Mouse (Mus musculus) hindbrain, embryonic 12.5 days (tissue): ENCODE results near the gene Cnppd1. TPM values are rescaled to one million over a fixed set of nuclear protein-coding genes. Genes with fewer than 3 reads are reported as not detected.

Source experiments
- ATAC-seq: fragments of 200-750 bp; cut with Nextera tagmentation; 2 replicates; pipeline ENCODE4 v1.8.0; 2017; ENCODE audit warnings: moderate TSS enrichment; ENCODE audit not compliant: low FRiP score
- H3K27ac ChIP-seq: fragments of 300-500 bp; sonication (generic); 2 replicates; pipeline ENCODE4 v1.5.1; 2016; ENCODE audit warnings: mild to moderate bottlenecking
- H3K27me3 ChIP-seq: fragments of 300-500 bp; sonication (generic); 2 replicates; pipeline ENCODE4 v1.6.1; 2016; ENCODE audit warnings: mild to moderate bottlenecking
- H3K36me3 ChIP-seq: fragments of 300-500 bp; sonication (generic); 2 replicates; pipeline ENCODE4 v1.6.1; 2016; ENCODE audit warnings: mild to moderate bottlenecking
- H3K4me1 ChIP-seq: fragments of 300-500 bp; sonication (generic); 2 replicates; pipeline ENCODE4 v1.6.1; 2016
- H3K4me2 ChIP-seq: fragments of 300-500 bp; sonication (generic); replicated peaks from 2 replicates; pipeline ENCODE4 v1.6.1; 2016; ENCODE audit warnings: mild to moderate bottlenecking
- H3K4me3 ChIP-seq: fragments of 300-500 bp; sonication (generic); 2 replicates; pipeline ENCODE4 v1.5.1; 2016; ENCODE audit warnings: mild to moderate bottlenecking
- H3K9ac ChIP-seq: fragments of 300-500 bp; sonication (generic); 2 replicates; pipeline ENCODE4 v1.6.1; 2016; ENCODE audit warnings: mild to moderate bottlenecking, moderate library complexity
- H3K9me3 ChIP-seq: fragments of 300-500 bp; sonication (generic); replicated peaks from 2 replicates; pipeline ENCODE4 v1.6.1; 2016; ENCODE audit warnings: mild to moderate bottlenecking
- WGBS: fragments of 180-500 bp; shearing (Covaris S2); methylation state at CpG from one replicate; pipeline ENCODE4 v1.1.7; 2016; 5-methylcytosine and 5-hydroxymethylcytosine counted together
- polyA plus RNA-seq: library from polyadenylated mRNA; unstranded; fragments of >200 nt; fragmentation: Nextera tagmentation; extraction: Ambion mirVana; gene quantifications from 2 replicates; pipeline ENCODE4 v1.2.1, GENCODE M21; 2016

The Cnppd1 gene
- 66.4 and 67.0 TPM in 2 replicates for polyA plus RNA-seq

DNA sequence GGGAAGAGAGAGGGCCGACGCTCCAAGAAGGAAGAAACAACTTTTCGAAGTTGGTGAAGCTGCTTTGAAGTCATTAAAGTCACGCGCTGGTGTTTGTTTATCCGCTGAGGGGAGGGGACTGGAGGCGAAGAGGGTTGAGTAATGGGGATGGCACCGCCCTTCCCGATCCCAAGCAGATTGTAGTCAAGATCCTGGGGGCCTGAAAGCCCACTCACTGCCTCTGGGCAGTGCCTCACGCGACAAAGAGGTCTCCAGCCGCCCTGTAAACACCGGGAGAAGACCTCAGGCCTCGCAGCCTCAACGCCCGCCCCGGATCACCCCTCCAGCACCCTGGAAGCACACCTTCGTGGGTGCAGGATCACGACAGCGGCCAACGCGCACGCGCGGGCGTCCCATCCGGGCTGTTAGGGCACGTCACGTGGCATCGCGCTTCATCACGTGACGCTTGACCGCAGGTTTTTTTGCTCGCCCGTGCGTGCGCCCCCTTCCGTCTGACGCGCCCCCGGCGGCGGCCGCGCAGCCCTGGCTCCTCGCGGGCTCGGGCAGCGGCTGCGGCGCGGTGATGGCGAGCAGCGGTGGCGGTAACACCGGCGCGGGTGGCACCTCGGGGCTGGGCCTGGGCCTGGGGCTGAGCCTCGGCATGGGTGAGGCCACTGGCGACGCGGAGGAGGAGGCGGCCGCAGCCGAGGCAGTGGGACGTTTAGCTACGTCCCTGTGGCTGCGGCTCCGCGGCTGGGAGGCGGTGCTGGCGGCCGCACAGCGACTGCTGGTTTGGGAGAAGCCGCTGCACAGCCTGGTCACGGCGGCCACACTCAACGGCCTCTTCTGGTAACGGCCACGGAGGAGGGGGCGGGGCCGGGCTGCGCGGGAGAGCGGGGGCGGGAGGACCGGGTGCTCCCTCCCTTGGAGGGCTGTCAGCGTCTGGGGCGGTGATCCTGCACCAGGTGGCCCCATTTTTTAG lies at the start of gene Cnppd1, which contains the start of gene Retreg2:
TSS of gene Cnppd1 (minus strand) at position 411 of the 961 bp plus-strand sequence.
TSS of gene Retreg2 (plus strand) at position 478 of the 961 bp plus-strand sequence.
- Histone ChIP-seq H3K36me3 (peaks cover 63% of the 10 kb centered on the region), H3K4me1 (peaks cover 36% of the 10 kb centered on the region), H3K9me3 (no peaks in the 10 kb centered on the region), H3K27ac (peak within 1 kb of the TSS; percentile 99), H3K27me3 (no peaks in the 10 kb centered on the region), H3K4me2 (peak within 1 kb of the TSS; percentile 93), H3K9ac (peak within 1 kb of the TSS; percentile 96), H3K4me3 (peak within 1 kb of the TSS; percentile 90)
- 1% methylated on average over 89 of the region's 91 CpGs for WGBS
- peak; percentile 85 for ATAC-seq

DNA sequence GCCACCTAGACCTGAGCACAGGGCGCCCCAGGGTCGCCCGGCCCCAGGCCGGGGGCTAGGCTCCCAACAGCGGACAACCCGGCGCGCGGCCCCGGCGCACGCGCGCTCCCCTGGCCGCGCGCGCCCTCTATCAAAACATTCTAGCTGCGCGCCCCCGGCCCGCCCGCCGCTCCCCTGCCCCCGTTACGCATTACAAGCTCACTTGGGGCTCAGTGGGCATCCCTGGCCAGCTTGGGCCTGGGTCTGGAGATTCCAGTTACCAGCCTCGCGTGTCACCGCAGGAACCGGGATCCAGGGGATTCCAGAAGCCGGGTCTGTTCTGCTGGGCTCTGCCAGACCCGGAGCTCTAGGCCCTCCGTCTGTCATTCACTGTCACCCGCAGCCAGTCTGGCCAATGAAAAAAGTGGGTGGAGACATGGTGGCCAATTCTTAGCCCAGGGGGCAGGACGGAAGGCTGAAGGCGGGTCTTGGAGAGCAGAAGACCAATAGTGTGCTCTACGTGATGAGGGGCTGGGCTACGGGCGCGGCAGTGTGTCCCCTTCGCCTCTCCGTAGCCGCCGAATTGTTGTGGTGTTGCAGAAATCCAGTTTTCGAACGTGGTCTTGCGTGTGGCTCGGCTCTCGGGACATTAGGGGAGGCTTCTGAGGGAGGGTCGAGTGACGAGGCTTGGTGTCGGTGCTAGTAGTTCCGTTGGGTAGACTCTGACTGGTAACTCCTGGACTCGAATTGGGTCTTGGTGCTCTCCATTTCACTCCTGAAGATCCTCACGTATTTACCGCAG lies 49.3 kb upstream of the Cnppd1 start, which contains the start of the genes Ankzf1 and Atg9a:
TSS of gene Ankzf1 (plus strand) at position 530 of the 781 bp plus-strand sequence.
TSS of gene Atg9a (minus strand) at position 575 of the 781 bp plus-strand sequence.
- Histone ChIP-seq H3K9ac (peak within 1 kb of the TSS; percentile 82), H3K4me2 (peak within 1 kb of the TSS; percentile 89), H3K4me1 (peaks cover 24% of the 10 kb centered on the region), H3K27ac (peak within 1 kb of the TSS; percentile 95), H3K36me3 (peaks cover 30% of the 10 kb centered on the region), H3K4me3 (peak within 1 kb of the TSS; percentile 75), H3K27me3 (no peaks in the 10 kb centered on the region), H3K9me3 (no peaks in the 10 kb centered on the region)
- WGBS, result 1% methylated on average over 39 of the region's 56 CpGs
- ATAC-seq, result peak; percentile 99

DNA sequence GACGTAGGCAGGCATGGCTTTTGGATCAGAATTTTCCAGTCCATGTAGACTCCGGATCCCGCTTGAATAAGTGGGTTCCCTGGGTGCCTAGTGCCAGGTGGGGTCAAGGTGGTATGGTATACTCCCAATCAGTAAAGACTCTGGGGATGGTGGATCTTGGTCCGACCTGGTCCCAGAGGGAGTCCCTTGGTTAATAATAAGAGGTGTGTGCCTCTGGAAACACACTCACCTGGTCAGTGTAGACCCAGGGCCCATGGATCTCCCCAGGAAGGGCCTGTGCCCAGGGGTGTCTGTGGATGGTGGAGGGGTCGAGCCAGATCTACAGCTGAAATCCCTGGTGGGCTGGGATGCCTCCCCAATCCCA lies 48.7 kb upstream of the Cnppd1 start:
- Histone ChIP-seq H3K4me1 (peaks cover 24% of the 10 kb centered on the region), H3K9me3 (no peaks in the 10 kb centered on the region), H3K9ac (peak overlapping the region; percentile 82), H3K27me3 (no peaks in the 10 kb centered on the region), H3K36me3 (peaks cover 30% of the 10 kb centered on the region), H3K4me3 (peak overlapping the region; percentile 75), H3K27ac (peak overlapping the region; percentile 95), H3K4me2 (peak overlapping the region; percentile 86)
- no peak for ATAC-seq
- WGBS, result 48% methylated on average over 5 of the region's 5 CpGs

DNA sequence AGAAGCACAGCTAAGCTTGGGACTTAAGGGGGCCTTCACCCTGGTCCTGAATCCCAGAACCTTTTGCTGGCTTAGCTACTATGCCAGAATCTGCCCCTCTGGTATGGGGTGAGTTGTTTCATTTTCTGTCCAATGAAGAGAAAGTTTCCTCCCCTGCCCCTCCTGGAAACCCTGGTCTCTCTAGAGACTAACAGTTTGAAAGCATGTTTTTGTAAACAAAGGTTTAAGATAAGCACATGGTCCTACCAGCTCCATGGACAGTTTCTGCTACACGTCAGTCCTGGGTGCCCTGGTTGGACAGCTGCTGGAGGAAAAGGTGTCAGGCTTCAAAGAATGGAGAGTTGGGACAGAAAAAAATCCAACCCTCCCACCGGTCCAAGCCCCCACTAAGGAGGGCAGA lies 48.1 kb upstream of the Cnppd1 start:
- Histone ChIP-seq H3K4me3 (peak overlapping the region; percentile 75), H3K9ac (peak overlapping the region; percentile 82), H3K36me3 (peaks cover 31% of the 10 kb centered on the region), H3K4me2 (peak overlapping the region; percentile 86), H3K27me3 (no peaks in the 10 kb centered on the region), H3K9me3 (no peaks in the 10 kb centered on the region), H3K4me1 (peaks cover 24% of the 10 kb centered on the region), H3K27ac (no peak overlapping the region)
- 65% methylated on average over 2 of the region's 2 CpGs for WGBS
- no peak for ATAC-seq

DNA sequence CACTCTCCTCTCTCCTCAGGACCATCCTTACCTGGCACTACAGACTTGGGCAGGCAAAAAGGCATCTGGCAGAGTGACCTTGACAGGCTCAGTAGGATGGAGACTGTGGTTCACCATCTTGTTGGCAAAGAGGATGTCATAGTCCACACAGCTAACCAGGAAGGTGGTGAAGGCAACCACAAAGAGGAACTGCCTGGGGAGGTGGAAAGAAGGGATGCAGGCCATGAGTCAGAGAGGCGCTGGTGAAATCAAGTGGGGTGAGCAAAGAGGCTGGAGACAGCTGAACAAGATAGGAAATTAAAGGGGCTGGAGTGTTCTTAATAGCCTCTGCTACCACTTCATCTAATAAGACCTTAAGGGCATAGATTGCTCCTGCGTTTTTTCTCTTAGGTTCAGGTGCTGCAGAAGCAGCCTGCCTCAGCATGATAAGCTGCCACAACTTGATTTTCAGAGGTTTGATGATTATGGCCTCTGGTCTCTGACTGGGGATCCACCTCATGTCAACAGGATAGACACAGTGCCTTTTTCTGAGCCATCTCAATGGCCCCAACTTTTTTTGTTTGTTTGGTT lies 45.5 kb upstream of the Cnppd1 start:
- Histone ChIP-seq H3K4me3 (no peak overlapping the region), H3K9me3 (no peaks in the 10 kb centered on the region), H3K4me2 (no peak overlapping the region), H3K27me3 (no peaks in the 10 kb centered on the region), H3K27ac (no peak overlapping the region), H3K9ac (no peak overlapping the region), H3K36me3 (peaks cover 52% of the 10 kb centered on the region), H3K4me1 (peaks cover 19% of the 10 kb centered on the region)
- ATAC-seq, result no peak
- WGBS, result 93% methylated on average over 2 of the region's 2 CpGs

DNA sequence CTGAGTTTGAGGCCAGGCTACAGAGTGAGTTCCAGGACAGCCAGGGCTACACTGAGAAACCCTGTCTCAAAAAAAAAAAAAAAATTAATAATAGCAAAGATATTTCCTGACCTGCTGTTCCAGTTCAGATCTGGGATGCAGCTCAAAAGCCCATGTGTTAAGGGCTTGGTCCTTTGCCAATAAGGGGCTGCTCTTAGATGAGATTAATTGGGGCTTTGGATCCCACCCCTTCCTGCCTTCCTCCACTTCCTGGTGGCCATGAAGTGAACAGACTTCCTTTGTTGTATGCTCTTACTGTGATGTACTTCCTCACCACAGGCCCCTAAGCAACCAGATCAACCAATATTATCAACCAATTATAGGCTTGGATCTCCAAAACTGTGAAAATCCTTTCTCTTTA lies 44.6 kb upstream of the Cnppd1 start:
- H3K4me3 ChIP-seq, result no peak overlapping the region
- H3K27ac ChIP-seq, result no peak overlapping the region
- no peak overlapping the region for H3K4me2 ChIP-seq
- ATAC-seq, result no peak
- H3K9ac ChIP-seq, result no peak overlapping the region
- peaks cover 13% of the 10 kb centered on the region for H3K4me1 ChIP-seq
- H3K9me3 ChIP-seq, result no peaks in the 10 kb centered on the region
- H3K36me3 ChIP-seq, result peaks cover 61% of the 10 kb centered on the region
- H3K27me3 ChIP-seq, result no peaks in the 10 kb centered on the region

DNA sequence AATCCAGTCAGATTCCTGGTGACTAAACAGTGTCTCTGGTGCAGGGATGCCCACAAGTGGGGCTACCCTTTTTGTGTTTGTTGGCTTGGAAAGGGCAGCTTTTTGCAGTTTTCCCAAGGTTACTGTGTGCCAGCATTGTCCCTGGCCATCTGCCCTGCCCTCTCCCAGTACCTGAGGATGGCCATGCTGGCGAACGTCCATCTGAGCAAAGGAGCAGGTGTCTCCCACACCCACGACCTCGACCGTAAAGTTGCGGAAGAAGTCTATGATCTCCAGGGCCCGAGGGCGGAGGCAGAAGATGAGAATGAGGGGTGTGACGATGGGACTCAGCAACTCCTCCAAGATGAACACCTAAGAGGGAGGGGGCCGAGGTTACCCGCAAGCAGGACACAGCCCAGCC lies 43.0 kb upstream of the Cnppd1 start:
- Histone ChIP-seq H3K36me3 (peaks cover 70% of the 10 kb centered on the region), H3K9ac (no peak overlapping the region)

DNA sequence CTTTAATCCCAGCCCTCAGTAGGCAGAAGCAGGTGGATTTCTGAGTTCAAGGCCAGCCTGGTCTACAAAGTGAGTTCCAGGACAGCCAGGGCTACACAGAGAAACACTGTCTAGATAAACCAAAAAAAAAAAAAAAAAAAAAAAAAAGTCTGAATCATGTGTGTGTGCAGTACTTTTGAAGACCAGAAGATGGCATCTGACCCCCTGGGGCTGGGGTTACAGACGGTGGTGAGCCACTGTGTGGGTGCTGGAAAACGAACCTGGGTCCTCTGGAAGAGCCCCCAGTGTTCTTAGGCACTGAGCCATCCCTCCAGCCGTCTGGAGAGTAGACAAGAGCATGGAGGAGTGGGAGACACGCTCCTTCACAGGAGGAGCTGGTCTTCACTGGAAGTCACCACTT lies 39.6 kb upstream of the Cnppd1 start:
- 64% methylated on average over 4 of the region's 4 CpGs for WGBS
- Histone ChIP-seq H3K27me3 (no peaks in the 10 kb centered on the region), H3K4me3 (no peak overlapping the region), H3K9ac (no peak overlapping the region), H3K36me3 (peaks cover 67% of the 10 kb centered on the region), H3K27ac (no peak overlapping the region), H3K4me1 (peaks cover 24% of the 10 kb centered on the region), H3K4me2 (no peak overlapping the region), H3K9me3 (no peaks in the 10 kb centered on the region)
- ATAC-seq, result no peak

More for the DNA sequence above, 43.0 kb upstream of the Cnppd1 start:
- Histone ChIP-seq H3K4me2 (no peak overlapping the region), H3K27me3 (no peaks in the 10 kb centered on the region), H3K9me3 (no peaks in the 10 kb centered on the region), H3K4me1 (peaks cover 8% of the 10 kb centered on the region), H3K4me3 (no peak overlapping the region), H3K27ac (no peak overlapping the region)
- ATAC-seq, result no peak
- WGBS, result 95% methylated on average over 11 of the region's 11 CpGs

DNA sequence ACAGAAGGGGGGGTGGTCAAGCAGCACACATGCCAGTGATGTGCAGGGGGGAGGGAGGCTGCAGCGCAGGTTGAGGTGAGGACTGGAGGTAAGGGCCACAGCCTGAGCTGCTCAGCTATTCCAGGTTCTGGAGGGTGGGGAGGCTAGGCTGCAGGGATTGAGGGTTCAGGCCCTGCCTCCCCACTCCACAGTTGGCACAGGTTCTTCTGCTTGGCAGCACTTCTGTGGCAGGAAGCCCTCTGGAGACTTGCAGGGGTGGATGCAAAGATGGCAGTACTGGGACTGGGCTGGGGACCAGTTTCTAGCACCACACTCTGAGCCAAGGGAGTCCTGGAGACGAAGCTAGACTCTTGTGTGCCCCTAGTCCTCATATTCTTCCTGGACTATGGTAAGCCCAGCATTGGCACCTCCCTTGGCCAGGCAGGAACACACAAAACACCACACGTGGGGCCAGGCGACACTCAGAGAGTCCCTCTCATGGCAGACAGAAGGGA lies 38.9 kb upstream of the Cnppd1 start:
- Histone ChIP-seq H3K36me3 (peaks cover 67% of the 10 kb centered on the region), H3K4me3 (no peak overlapping the region), H3K27me3 (no peaks in the 10 kb centered on the region), H3K9me3 (no peaks in the 10 kb centered on the region), H3K27ac (no peak overlapping the region), H3K4me1 (peaks cover 24% of the 10 kb centered on the region), H3K4me2 (no peak overlapping the region), H3K9ac (no peak overlapping the region)
- 90% methylated on average over 4 of the region's 4 CpGs for WGBS
- no peak for ATAC-seq

DNA sequence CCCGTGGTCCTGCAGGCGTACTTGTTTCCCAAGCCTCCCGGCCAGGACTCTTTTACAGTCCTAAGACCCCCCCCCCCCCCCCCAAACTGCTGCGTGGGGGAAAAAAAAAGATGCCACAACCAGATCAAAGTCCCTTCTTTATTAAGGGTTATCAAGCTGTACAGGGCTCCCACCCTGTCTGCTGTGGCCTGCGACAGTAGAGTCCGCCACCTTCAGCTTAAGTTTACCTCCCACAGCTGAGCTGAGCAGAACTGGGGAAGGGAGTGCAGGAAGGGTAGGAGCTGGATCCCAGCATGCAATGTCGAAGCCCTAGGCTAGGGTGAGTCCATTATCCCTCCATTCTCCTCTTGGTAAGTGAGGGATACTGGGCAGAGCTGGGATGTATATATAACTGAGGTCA lies 38.2 kb upstream of the Cnppd1 start:
- Histone ChIP-seq H3K9ac (no peak overlapping the region), H3K27me3 (no peaks in the 10 kb centered on the region), H3K4me3 (peak overlapping the region; percentile 56), H3K4me1 (peaks cover 24% of the 10 kb centered on the region), H3K27ac (no peak overlapping the region), H3K4me2 (peak overlapping the region; percentile 93), H3K9me3 (no peaks in the 10 kb centered on the region), H3K36me3 (peaks cover 67% of the 10 kb centered on the region)
- WGBS, result 41% methylated on average over 7 of the region's 7 CpGs
- 0 out of 2 replicates have a peak, but pooled peaks have one; percentile 0 for ATAC-seq

DNA sequence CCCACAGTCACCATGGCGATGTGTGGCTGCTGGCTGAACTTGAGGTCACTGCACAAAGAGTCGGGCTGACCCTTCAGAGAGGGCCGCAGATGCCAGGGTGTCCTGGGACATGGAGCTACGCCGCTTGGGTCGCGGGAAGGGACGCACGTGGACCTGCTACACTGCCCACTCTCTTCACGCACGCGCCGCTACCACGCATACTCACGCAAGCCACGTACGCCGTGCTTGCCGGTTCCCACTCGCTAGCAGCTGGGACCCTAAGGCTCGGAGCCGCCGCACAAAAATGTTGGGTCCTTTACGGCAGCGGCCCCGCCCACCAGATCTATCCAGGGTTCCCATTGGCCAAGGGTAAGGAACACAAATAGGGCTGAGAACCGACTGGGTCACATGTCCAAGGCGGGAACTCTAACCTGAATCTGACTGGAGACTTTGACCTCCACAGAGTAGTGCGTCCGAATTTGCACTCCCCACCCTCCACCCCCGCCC lies 37.6 kb upstream of the Cnppd1 start, which contains the start of gene Abcb6:
TSS of gene Abcb6 (minus strand) at position 288 of the 486 bp plus-strand sequence.
- no peaks in the 10 kb centered on the region for H3K9me3 ChIP-seq
- WGBS, result under 1% methylated on average over 31 of the region's 31 CpGs
- H3K4me2 ChIP-seq, result peak within 1 kb of the TSS; percentile 93
- ATAC-seq, result peak; percentile 89
- peak within 1 kb of the TSS; percentile 70 for H3K9ac ChIP-seq
- H3K27me3 ChIP-seq, result no peaks in the 10 kb centered on the region
- H3K4me1 ChIP-seq, result peaks cover 24% of the 10 kb centered on the region
- H3K27ac ChIP-seq, result peak within 1 kb of the TSS; percentile 56
- peak within 1 kb of the TSS; percentile 56 for H3K4me3 ChIP-seq
- H3K36me3 ChIP-seq, result peaks cover 67% of the 10 kb centered on the region
